Comparison of ENCODE assay signal across 8 mouse cellular contexts in the genomic region with DNA sequence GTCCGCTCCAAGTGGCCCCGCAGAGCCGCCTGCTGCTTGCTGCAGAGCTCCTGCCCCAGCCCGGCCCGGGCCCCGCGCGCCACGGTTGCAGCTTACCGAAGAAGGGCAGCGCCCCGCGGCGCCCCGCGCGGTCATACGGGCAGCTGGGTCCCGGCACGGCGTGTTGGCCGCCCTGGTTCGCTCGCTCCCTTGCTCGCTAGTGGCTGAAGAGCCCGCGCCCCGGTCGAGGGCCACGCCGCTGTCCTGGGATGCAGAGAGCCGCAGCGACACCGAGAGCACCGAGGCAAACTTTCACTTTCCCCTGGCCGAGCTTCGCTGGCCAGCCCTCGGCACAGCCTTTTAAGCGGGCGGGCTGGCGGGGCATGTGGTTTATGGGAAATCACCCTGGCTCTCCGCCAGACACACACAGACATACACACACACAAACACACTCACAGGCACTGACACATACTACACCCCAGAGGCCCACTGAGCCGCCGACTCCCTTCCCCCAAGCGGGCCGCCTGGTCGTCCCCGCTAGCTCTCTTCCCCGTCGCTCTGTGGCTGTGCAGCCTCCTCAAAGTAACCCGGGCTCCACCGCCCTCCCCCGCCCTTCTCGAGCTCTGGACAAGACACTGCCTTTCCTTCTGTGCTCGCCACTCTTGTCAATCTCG. TPM values are rescaled to one million over a fixed set of nuclear protein-coding genes. Genes with fewer than 3 reads are reported as not detected.
DNase-seq lines count a peak whose midpoint lies in the region; ATAC-seq and TF ChIP-seq lines count a peak whose summit lies in the region.

Gene Csf1 (minus strand): TSS at position 541 of the 653 bp plus-strand sequence.

- H3K36me3 ChIP-seq in forebrain, embryonic 12.5 days (replicated peaks) = no peaks in the 10 kb centered on the region
- H3K36me3 ChIP-seq in heart, embryonic 16.5 days (ENCODE audit: control insufficient read depth, insufficient read depth) = 0 out of 2 replicates have a peak, but pooled peaks cover 2% of the 10 kb centered on the region
- H3K36me3 ChIP-seq in liver, embryonic 15.5 days (replicated peaks) = no peaks in the 10 kb centered on the region
- H3K36me3 ChIP-seq in neural tube, embryonic 12.5 days = no peaks in the 10 kb centered on the region
- H3K36me3 ChIP-seq in stomach, postnatal 0 days (ENCODE audit: control insufficient read depth, insufficient read depth, low read length) = peaks cover 2% of the 10 kb centered on the region; the same call in 1 of the 2 replicates

- peaks cover 24% of the 10 kb centered on the region for H3K4me1 ChIP-seq in forebrain, embryonic 12.5 days
- peaks cover 20% of the 10 kb centered on the region for H3K4me1 ChIP-seq in heart, embryonic 16.5 days (ENCODE audit: control insufficient read depth, insufficient read depth, low read length)
- peaks cover 26% of the 10 kb centered on the region for H3K4me1 ChIP-seq in liver, embryonic 15.5 days (replicated peaks)
- H3K4me1 ChIP-seq in neural tube, embryonic 12.5 days = peaks cover 22% of the 10 kb centered on the region; the same call in 1 of the 2 replicates
- H3K4me1 ChIP-seq in stomach, postnatal 0 days (replicated peaks; ENCODE audit: control insufficient read depth, insufficient read depth) = 0 out of 2 replicates have a peak, but pooled peaks cover 3% of the 10 kb centered on the region

- peak; percentile 89 for ATAC-seq in forebrain, embryonic 12.5 days (ENCODE audit: low FRiP score)
- ATAC-seq in heart, embryonic 16.5 days (replicated peaks; ENCODE audit: extremely low read depth, insufficient read depth, low FRiP score) = peak; percentile 86
- ATAC-seq in liver, embryonic 15.5 days (ENCODE audit: insufficient read depth) = peak; percentile 73
- ATAC-seq in neural tube, embryonic 12.5 days (ENCODE audit: low FRiP score, low read depth) = peak; percentile 87
- peak; percentile 85 for ATAC-seq in stomach, postnatal 0 days (ENCODE audit: low FRiP score, low TSS enrichment)

- 0 out of 2 replicates have a peak, but pooled peaks have one; percentile 1 for TF ChIP-seq CTCF in brain, embryonic 14.5 days (IDR thresholded peaks at IDR 0.05; ENCODE audit: borderline replicate concordance, extremely low read depth, insufficient read depth, insufficient read length)
- TF ChIP-seq CTCF in stomach, postnatal 0 days (IDR thresholded peaks at IDR 0.05; ENCODE audit: low read depth) = peak; percentile 45

- peak within 1 kb of the TSS; percentile 81 for H3K9ac ChIP-seq in forebrain, embryonic 12.5 days
- peak within 1 kb of the TSS; percentile 92 for H3K9ac ChIP-seq in heart, embryonic 16.5 days (ENCODE audit: low read length)
- H3K9ac ChIP-seq in liver, embryonic 15.5 days = peak within 1 kb of the TSS; percentile 54
- peak within 1 kb of the TSS; percentile 83 for H3K9ac ChIP-seq in neural tube, embryonic 12.5 days
- H3K9ac ChIP-seq in stomach, postnatal 0 days (ENCODE audit: low read length) = peak within 1 kb of the TSS; percentile 89

- under 1% methylated on average over 56 of the region's 56 CpGs for WGBS in forebrain, embryonic 12.5 days
- under 1% methylated on average over 56 of the region's 56 CpGs for WGBS in heart, embryonic 16.5 days
- WGBS in liver, embryonic 15.5 days (ENCODE audit: insufficient replicate concordance) = under 1% methylated on average over 56 of the region's 56 CpGs
- WGBS in neural tube, embryonic 12.5 days = under 1% methylated on average over 56 of the region's 56 CpGs
- WGBS in stomach, postnatal 0 days = under 1% methylated on average over 48 of the region's 56 CpGs

- no peaks in the 10 kb centered on the region for H3K27me3 ChIP-seq in forebrain, embryonic 12.5 days
- no peaks in the 10 kb centered on the region for H3K27me3 ChIP-seq in heart, embryonic 16.5 days (ENCODE audit: control insufficient read depth, insufficient read depth, low read length)
- peaks cover 43% of the 10 kb centered on the region for H3K27me3 ChIP-seq in liver, embryonic 15.5 days
- no peaks in the 10 kb centered on the region for H3K27me3 ChIP-seq in neural tube, embryonic 12.5 days (replicated peaks)
- H3K27me3 ChIP-seq in stomach, postnatal 0 days (ENCODE audit: control insufficient read depth, insufficient read depth, low read length) = no peaks in the 10 kb centered on the region

- H3K27ac ChIP-seq in forebrain, embryonic 12.5 days = peak within 1 kb of the TSS; percentile 76
- peak within 1 kb of the TSS; percentile 93 for H3K27ac ChIP-seq in heart, embryonic 16.5 days (ENCODE audit: low read length)
- H3K27ac ChIP-seq in liver, embryonic 15.5 days (replicated peaks) = peak within 1 kb of the TSS; percentile 66
- peak within 1 kb of the TSS; percentile 57; the same call in 1 of the 2 replicates for H3K27ac ChIP-seq in neural tube, embryonic 12.5 days
- peak within 1 kb of the TSS; percentile 92 for H3K27ac ChIP-seq in stomach, postnatal 0 days (replicated peaks)

- TF ChIP-seq POLR2A in brain, embryonic 14.5 days (IDR thresholded peaks at IDR 0.05; ENCODE audit: borderline replicate concordance, extremely low read depth, insufficient read depth, insufficient read length, poor library complexity, severe bottlenecking) = peak; percentile 20; the same call in 1 of the 2 replicates

- no peaks in the 10 kb centered on the region for H3K9me3 ChIP-seq in forebrain, embryonic 12.5 days
- H3K9me3 ChIP-seq in heart, embryonic 16.5 days (replicated peaks; ENCODE audit: control insufficient read depth, low read length) = no peaks in the 10 kb centered on the region
- H3K9me3 ChIP-seq in liver, embryonic 15.5 days (replicated peaks) = no peaks in the 10 kb centered on the region
- H3K9me3 ChIP-seq in neural tube, embryonic 12.5 days = no peaks in the 10 kb centered on the region
- no peaks in the 10 kb centered on the region for H3K9me3 ChIP-seq in stomach, postnatal 0 days (ENCODE audit: control insufficient read depth, low read length)

- peak; percentile 83 for DNase-seq in CD4-positive helper T cell, adult 2 months (ENCODE audit: low read depth, low spot score)
- peak; percentile 92 for DNase-seq in brain, embryonic 14.5 days (ENCODE audit: low read depth)
- DNase-seq in kidney, postnatal 36 days = peak; percentile 84 to 89
- DNase-seq in stomach, postnatal 0 days (ENCODE audit: low spot score) = peak; percentile 79

- peak; percentile 84 for TF ChIP-seq EP300 in stomach, postnatal 0 days (optimal IDR thresholded peaks at IDR 0.05)

- peak within 1 kb of the TSS; percentile 67 for H3K4me3 ChIP-seq in forebrain, embryonic 12.5 days (replicated peaks)
- H3K4me3 ChIP-seq in heart, embryonic 16.5 days (ENCODE audit: low read length) = peak within 1 kb of the TSS; percentile 88
- H3K4me3 ChIP-seq in liver, embryonic 15.5 days (replicated peaks) = peak within 1 kb of the TSS; percentile 64
- H3K4me3 ChIP-seq in neural tube, embryonic 12.5 days = peak within 1 kb of the TSS; percentile 70
- peak within 1 kb of the TSS; percentile 77 for H3K4me3 ChIP-seq in stomach, postnatal 0 days (ENCODE audit: low read depth, low read length)

- peak within 1 kb of the TSS; percentile 91 for H3K4me2 ChIP-seq in forebrain, embryonic 12.5 days
- H3K4me2 ChIP-seq in heart, embryonic 16.5 days (ENCODE audit: low read depth, low read length) = peak within 1 kb of the TSS; percentile 78
- H3K4me2 ChIP-seq in liver, embryonic 15.5 days = peak within 1 kb of the TSS; percentile 66
- peak within 1 kb of the TSS; percentile 76 for H3K4me2 ChIP-seq in neural tube, embryonic 12.5 days (replicated peaks)
- peak within 1 kb of the TSS; percentile 89 for H3K4me2 ChIP-seq in stomach, postnatal 0 days (replicated peaks; ENCODE audit: low read depth)

RNA-seq across cellular contexts. Expression of gene Csf1, which starts in this region (rescaled TPM):
- polyA plus RNA-seq in brain, embryonic 14.5 days (2012; rRNA removed) = 6.4 and 8.5 TPM in 2 replicates
- polyA plus RNA-seq in forebrain, embryonic 12.5 days (2016; fragmentation: Nextera tagmentation; extraction: Ambion mirVana) = 6.1 and 8.3 TPM in 2 replicates
- 8.8 and 10.2 TPM in 2 replicates for polyA plus RNA-seq in heart, embryonic 16.5 days (2015; fragmentation: Nextera tagmentation; extraction: Ambion mirVana)
- 6.3 and 6.7 TPM in 2 replicates for polyA plus RNA-seq in liver, embryonic 15.5 days (2015; fragmentation: Nextera tagmentation; extraction: Ambion mirVana)
- 7.2 and 8.1 TPM in 2 replicates for polyA plus RNA-seq in neural tube, embryonic 12.5 days (2016; fragmentation: Nextera tagmentation; extraction: Ambion mirVana)
- 13.1 and 14.7 TPM in 2 replicates for polyA plus RNA-seq in stomach, postnatal 0 days (2015; fragmentation: Nextera tagmentation; extraction: Ambion mirVana)

Comparison
In these comparisons a context has a peak if more than half of its experiments do, and no peak if none do; other contexts are left out.
1. Peak in every context shown above with its lines: DNase-seq, ATAC-seq, H3K4me3 ChIP-seq and H3K27ac ChIP-seq.